Mouse (Mus musculus) lung, postnatal 0 days (tissue): ENCODE results near the gene Selenop. TPM values are rescaled to one million over a fixed set of nuclear protein-coding genes. Genes with fewer than 3 reads are reported as not detected.
"Not testable (repeated sequence)": the region's sequence is repeated elsewhere in the genome, so short reads cannot be mapped to it uniquely, and the experiment has no call there.

Source experiments
- ATAC-seq: fragments of 200-750 bp; cut with Nextera tagmentation; 2 replicates; pipeline ENCODE4 v1.8.0; 2017; ENCODE audit warnings: moderate library complexity
- DNase-seq: peaks from one replicate; pipeline ENCODE4 v3.0.0-alpha.2; 2016; ENCODE audit warnings: low spot score
- H3K27ac ChIP-seq: fragments of 300-500 bp; sonication (generic); 2 replicates; pipeline ENCODE4 v1.5.1; 2014; ENCODE audit warnings: antibody characterized with exemption, mild to moderate bottlenecking, low read length, mixed read lengths
- H3K27me3 ChIP-seq: fragments of 300-500 bp; sonication (generic); replicated peaks from 2 replicates; pipeline ENCODE4 v1.6.1; 2014; ENCODE audit warnings: low read length, mixed read lengths; ENCODE audit not compliant: insufficient read depth
- H3K36me3 ChIP-seq: fragments of 300-500 bp; sonication (generic); 2 replicates; pipeline ENCODE4 v1.6.1; 2014; ENCODE audit warnings: low read length, mixed read lengths; ENCODE audit not compliant: insufficient read depth
- H3K4me1 ChIP-seq: fragments of 300-500 bp; sonication (generic); 2 replicates; pipeline ENCODE4 v1.6.1; 2014; ENCODE audit warnings: antibody characterized with exemption, low read depth, low read length, mixed read lengths; ENCODE audit not compliant: insufficient read depth
- H3K4me2 ChIP-seq: fragments of 300-500 bp; sonication (generic); replicated peaks from 2 replicates; pipeline ENCODE4 v1.6.1; 2014; ENCODE audit warnings: low read depth, mild to moderate bottlenecking, low read length, moderate library complexity, mixed read lengths
- H3K4me3 ChIP-seq: fragments of 300-500 bp; sonication (generic); 2 replicates; pipeline ENCODE4 v1.5.1; 2014; ENCODE audit warnings: low read depth, low read length
- H3K9ac ChIP-seq: fragments of 300-500 bp; sonication (generic); replicated peaks from 2 replicates; pipeline ENCODE4 v1.6.1; 2014; ENCODE audit warnings: low read depth, mild to moderate bottlenecking
- H3K9me3 ChIP-seq: fragments of 300-500 bp; sonication (generic); 2 replicates; pipeline ENCODE4 v1.6.1; 2016; ENCODE audit warnings: low read length, mixed read lengths
- CTCF ChIP-seq: IDR thresholded peaks from 2 replicates; pipeline ENCODE4 v1.5.1; 2016; ENCODE audit warnings: antibody characterized with exemption, mild to moderate bottlenecking
- EP300 ChIP-seq: IDR thresholded peaks from 2 replicates; pipeline ENCODE4 v1.6.1; 2016; ENCODE audit warnings: antibody characterized with exemption, mild to moderate bottlenecking, control low read depth
- WGBS: fragments of 180-500 bp; shearing (Covaris S2); extraction: QIAGEN DNeasy Blood & Tissue Kit; methylation state at CpG from one replicate; pipeline ENCODE4 v1.1.7; 2014; 5-methylcytosine and 5-hydroxymethylcytosine counted together
- polyA plus RNA-seq: library from polyadenylated mRNA; unstranded; fragments of >200 nt; fragmentation: Nextera tagmentation; extraction: Ambion mirVana; gene quantifications from 2 replicates; pipeline ENCODE4 v1.2.1, GENCODE M21; 2015

Selenop gene
- polyA plus RNA-seq, 1 experiment from 2014 or later: 404 TPM

GRCm38 (mm10) chr15:3231004-3231403 lies 37.3 kb upstream of the Selenop start:
- Histone ChIP-seq H3K9me3 (no peaks in the 10 kb centered on the region), H3K4me1 (peaks cover 2% of the 10 kb centered on the region; the same call in 1 of the 2 replicates), H3K4me2 (no peak overlapping the region), H3K9ac (no peak overlapping the region), H3K27ac (no peak overlapping the region), H3K36me3 (no peaks in the 10 kb centered on the region), H3K4me3 (no peak overlapping the region), H3K27me3 (no peaks in the 10 kb centered on the region)
- TF ChIP-seq EP300 (no peak), CTCF (no peak)
- DNase-seq (no peak), ATAC-seq (no peak)
- WGBS: 82% methylated on average over 4 of the region's 4 CpGs

GRCm38 (mm10) chr15:3232168-3232835 lies 36.0 kb upstream of the Selenop start:
- H3K4me3 ChIP-seq: no peak overlapping the region
- H3K27ac ChIP-seq: no peak overlapping the region
- TF ChIP-seq CTCF (no peak), EP300 (no peak)
- H3K27me3 ChIP-seq: no peaks in the 10 kb centered on the region
- DNase-seq: peak; percentile 39
- no peaks in the 10 kb centered on the region for H3K36me3 ChIP-seq
- H3K9ac ChIP-seq: no peak overlapping the region
- 35% methylated on average over 9 of the region's 9 CpGs for WGBS
- peaks cover 2% of the 10 kb centered on the region; the same call in 1 of the 2 replicates for H3K4me1 ChIP-seq
- H3K9me3 ChIP-seq: no peaks in the 10 kb centered on the region
- ATAC-seq: peak; percentile 47
- no peak overlapping the region for H3K4me2 ChIP-seq

- Histone ChIP-seq H3K27me3 (no peaks in the 10 kb centered on the region), H3K4me2 (no peak overlapping the region), H3K4me3 (no peak overlapping the region), H3K9ac (no peak overlapping the region), H3K36me3 (no peaks in the 10 kb centered on the region), H3K9me3 (no peaks in the 10 kb centered on the region), H3K4me1 (peaks cover 2% of the 10 kb centered on the region; the same call in 1 of the 2 replicates), H3K27ac (no peak overlapping the region)
- TF ChIP-seq CTCF (no peak), EP300 (no peak)
- 91% methylated on average over 3 of the region's 3 CpGs for WGBS
- peak; percentile 25; the same call in 1 of the 2 replicates for ATAC-seq
- no peak for DNase-seq
Measured at GRCm38 (mm10) chr15:3233837-3234551, 34.4 kb upstream of the Selenop start.

GRCm38 (mm10) chr15:3236338-3236737 lies 32.0 kb upstream of the Selenop start:
- no peaks in the 10 kb centered on the region for H3K4me1 ChIP-seq
- TF ChIP-seq EP300: no peak
- TF ChIP-seq CTCF: no peak
- no peak overlapping the region for H3K4me3 ChIP-seq
- H3K36me3 ChIP-seq: no peaks in the 10 kb centered on the region
- no peak for DNase-seq
- H3K27ac ChIP-seq: no peak overlapping the region
- no peaks in the 10 kb centered on the region for H3K27me3 ChIP-seq
- 61% methylated on average over 2 of the region's 2 CpGs for WGBS
- no peaks in the 10 kb centered on the region for H3K9me3 ChIP-seq
- H3K4me2 ChIP-seq: no peak overlapping the region
- ATAC-seq: no peak
- no peak overlapping the region for H3K9ac ChIP-seq

DNA sequence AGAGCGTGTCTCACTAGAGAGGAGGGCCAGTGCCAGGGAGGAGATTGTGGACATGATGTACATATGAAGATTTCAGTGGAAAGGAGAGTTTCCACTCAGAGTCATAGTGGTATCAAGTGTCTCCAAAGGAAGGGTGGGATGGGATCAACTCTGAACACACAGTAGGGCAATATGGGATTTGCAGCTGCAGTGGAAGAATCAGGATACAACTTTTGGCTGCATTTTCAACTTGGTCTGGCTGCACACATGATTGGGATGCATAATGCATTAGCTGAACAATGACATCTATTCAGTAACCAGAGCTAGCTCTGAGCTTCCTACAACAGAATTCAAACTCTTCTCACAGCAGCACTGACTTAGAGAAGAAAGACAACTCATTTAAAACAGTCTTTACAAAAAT lies 30.4 kb upstream of the Selenop start:
- 82% methylated on average over 1 of the region's 1 CpGs for WGBS
- Histone ChIP-seq H3K9ac (no peak overlapping the region), H3K4me3 (no peak overlapping the region), H3K36me3 (no peaks in the 10 kb centered on the region), H3K9me3 (no peaks in the 10 kb centered on the region), H3K27ac (no peak overlapping the region), H3K4me2 (no peak overlapping the region), H3K27me3 (no peaks in the 10 kb centered on the region), H3K4me1 (no peaks in the 10 kb centered on the region)
- DNase-seq: no peak
- ATAC-seq: no peak
- TF ChIP-seq EP300: no peak

DNA sequence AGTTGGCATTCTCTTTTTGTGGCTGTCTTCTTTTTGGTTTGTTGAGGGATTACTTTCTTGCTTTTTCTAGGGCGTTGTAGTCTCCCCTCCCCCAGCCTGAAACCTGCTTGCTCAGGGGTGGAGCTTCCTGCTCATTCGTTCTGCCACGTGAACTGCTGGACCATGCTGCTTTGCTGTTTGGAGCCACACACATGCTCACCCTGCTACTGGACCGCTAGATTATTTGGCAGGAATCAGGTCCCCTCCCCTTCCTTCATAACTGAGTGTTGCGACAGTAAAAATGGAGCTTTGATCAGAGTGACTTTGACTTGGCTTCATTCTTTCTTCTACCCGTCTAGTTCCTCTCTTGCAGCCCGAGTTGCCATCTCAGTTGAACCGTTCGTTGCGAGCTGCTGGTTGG lies 23.3 kb upstream of the Selenop start:
- H3K4me3 ChIP-seq, H3K4me1 ChIP-seq, H3K4me2 ChIP-seq, H3K36me3 ChIP-seq, H3K27ac ChIP-seq, ATAC-seq, H3K9ac ChIP-seq, DNase-seq, H3K9me3 ChIP-seq, H3K27me3 ChIP-seq: not testable (repeated sequence)
- 78% methylated on average over 10 of the region's 10 CpGs for WGBS
